Mouse (Mus musculus) 3134 (cell line): Measurements from ENCODE around the gene 1700029F12Rik.

Experiments
- DNase-seq: peaks from one replicate; pipeline ENCODE4 v3.0.0-alpha.2; 2011; ENCODE audit warnings: low spot score; ENCODE audit not compliant: insufficient read length; ENCODE audit errors: extremely low read depth

Gene 1700029F12Rik

DNA sequence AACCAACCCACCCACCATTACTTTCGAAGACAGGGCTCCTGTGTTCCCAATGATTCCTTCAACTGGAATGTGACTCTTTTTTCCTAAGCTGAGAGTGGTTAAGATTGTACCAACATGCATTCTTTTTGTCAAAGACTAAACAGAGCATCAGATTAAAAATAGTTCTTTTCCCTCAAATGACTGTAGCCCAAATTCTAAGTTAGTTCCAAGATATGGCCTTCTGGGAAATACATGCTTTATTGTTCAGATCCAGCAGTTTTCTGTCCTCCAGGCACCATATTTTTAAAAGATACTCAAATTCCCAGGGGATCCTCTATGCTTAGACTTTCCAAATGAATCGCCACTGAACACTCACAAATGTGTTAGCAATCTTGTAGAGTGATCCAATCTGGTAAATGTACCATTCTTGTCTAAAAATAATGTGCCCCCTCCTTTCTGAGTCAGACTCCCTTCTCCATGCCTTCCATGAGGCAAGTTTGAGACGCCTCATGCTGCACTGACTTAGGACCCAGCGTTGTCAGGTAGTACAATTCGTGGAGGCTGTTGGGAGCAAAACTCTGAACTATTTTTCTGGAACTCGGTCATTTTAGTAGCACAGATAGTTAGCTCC, 57.1 kb downstream of the 1700029F12Rik start:
- DNase-seq, result no peak

GRCm38 (mm10) chr13:96973318-96973717, 60.8 kb downstream of the 1700029F12Rik start:
- DNase-seq, result no peak
